Mouse (Mus musculus) thymus, adult 2 months (tissue): Measurements from ENCODE around the gene Sobp. TPM values are rescaled to one million over a fixed set of nuclear protein-coding genes. Genes with fewer than 3 reads are reported as not detected.

Source experiments
- DNase-seq: peaks from one replicate; pipeline ENCODE4 v3.0.0; 2021
- H3K27ac ChIP-seq: fragments of 200-500 bp; 2 replicates; pipeline ENCODE4 v1.5.1; 2012; ENCODE audit warnings: low read length, control low read depth; ENCODE audit not compliant: control insufficient read depth, insufficient read depth
- H3K27me3 ChIP-seq: fragments of 200-500 bp; 2 replicates; pipeline ENCODE4 v1.6.1; 2012; ENCODE audit warnings: mild to moderate bottlenecking, low read length, moderate library complexity, mixed read lengths; ENCODE audit not compliant: control insufficient read depth, insufficient read depth
- H3K36me3 ChIP-seq: fragments of 200-500 bp; 2 replicates; pipeline ENCODE4 v1.6.1; 2012; ENCODE audit warnings: mild to moderate bottlenecking, low read length, moderate library complexity; ENCODE audit not compliant: control insufficient read depth, insufficient read depth
- H3K4me1 ChIP-seq: fragments of 200-500 bp; replicated peaks from 2 replicates; pipeline ENCODE4 v1.6.1; 2012; ENCODE audit warnings: low read length; ENCODE audit not compliant: control insufficient read depth, insufficient read depth
- H3K4me3 ChIP-seq: fragments of 200-500 bp; 2 replicates; pipeline ENCODE4 v1.5.1; 2012; ENCODE audit warnings: mild to moderate bottlenecking, low read length, control low read depth, moderate library complexity; ENCODE audit not compliant: control insufficient read depth, insufficient read depth
- CTCF ChIP-seq: fragments of 200-500 bp; IDR thresholded peaks from 2 replicates; pipeline ENCODE4 v1.5.1; 2012; ENCODE audit warnings: mild to moderate bottlenecking, control low read depth, low read length, moderate library complexity, borderline replicate concordance; ENCODE audit not compliant: control insufficient read depth, poor library complexity, insufficient read depth; ENCODE audit errors: extremely low read depth
- POLR2A ChIP-seq: fragments of 200-500 bp; IDR thresholded peaks from 2 replicates; pipeline ENCODE4 v1.6.1; 2012; ENCODE audit warnings: mild to moderate bottlenecking, low read length, control low read depth, moderate library complexity; ENCODE audit not compliant: control insufficient read depth, poor library complexity, insufficient read depth; ENCODE audit errors: extremely low read depth
- WGBS: fragments of 180-500 bp; shearing (Covaris S2); methylation state at CpG from one replicate; pipeline ENCODE4 v1.1.7; 2018; 5-methylcytosine and 5-hydroxymethylcytosine counted together
- polyA plus RNA-seq: library from polyadenylated mRNA; depleted of rRNA; stranded (reverse); fragments of >200 nt; gene quantifications from 2 replicates; pipeline ENCODE4 v1.2.3, GENCODE M21; 2012

The Sobp gene
- polyA plus RNA-seq, 1 experiment, result 0.40 TPM

DNA sequence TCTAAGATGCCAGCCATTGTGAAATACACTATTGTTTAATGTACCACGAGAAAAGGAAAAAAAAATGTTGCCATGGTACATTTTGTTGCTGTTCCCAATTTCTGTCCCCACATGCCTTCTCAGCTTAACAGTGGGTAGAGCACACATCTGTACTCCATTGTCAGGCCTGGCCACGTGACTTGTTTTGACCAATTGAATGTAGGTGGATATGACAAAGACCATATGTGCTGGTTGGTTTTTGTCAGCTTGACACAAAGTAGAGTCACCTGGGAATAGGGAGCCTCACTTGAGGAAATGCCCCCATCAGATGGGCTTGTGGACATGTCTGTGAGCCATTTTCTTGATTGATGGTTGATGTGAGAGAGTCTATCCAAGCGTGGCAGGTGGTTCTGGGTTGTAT is 29.5 kb upstream of the Sobp start:
- H3K4me3 ChIP-seq, result no peak overlapping the region
- H3K27ac ChIP-seq, result no peak overlapping the region
- no peaks in the 10 kb centered on the region for H3K36me3 ChIP-seq
- no peak for DNase-seq
- no peaks in the 10 kb centered on the region for H3K27me3 ChIP-seq
- TF ChIP-seq CTCF (no peak), POLR2A (no peak)
- no peaks in the 10 kb centered on the region for H3K4me1 ChIP-seq
- 85% methylated on average over 3 of the region's 3 CpGs for WGBS

DNA sequence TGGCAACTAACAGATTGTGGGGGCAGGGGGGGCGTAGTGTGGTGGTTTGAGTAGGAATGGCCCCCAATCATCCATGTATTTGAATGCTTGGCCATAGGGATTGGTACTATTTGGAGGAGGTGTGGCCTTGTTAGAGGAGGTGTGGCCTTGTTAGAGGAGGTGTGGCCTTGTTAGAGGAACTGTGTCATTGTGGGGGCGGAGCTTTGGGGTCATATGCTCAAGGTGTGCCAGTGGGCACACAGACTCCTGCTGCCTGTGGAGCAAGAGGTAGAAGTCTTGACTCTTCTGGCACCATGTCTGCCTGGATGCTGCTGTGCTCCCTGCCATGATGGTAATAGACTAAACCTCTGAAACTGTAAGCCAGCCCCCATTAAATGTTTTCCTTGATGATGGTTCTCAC is 25.9 kb upstream of the Sobp start:
- Histone ChIP-seq H3K27ac (no peak overlapping the region), H3K27me3 (no peaks in the 10 kb centered on the region), H3K4me3 (no peak overlapping the region), H3K36me3 (no peaks in the 10 kb centered on the region), H3K4me1 (no peaks in the 10 kb centered on the region)
- 93% methylated on average over 2 of the region's 2 CpGs for WGBS
- TF ChIP-seq CTCF (no peak), POLR2A (no peak)
- no peak for DNase-seq

DNA sequence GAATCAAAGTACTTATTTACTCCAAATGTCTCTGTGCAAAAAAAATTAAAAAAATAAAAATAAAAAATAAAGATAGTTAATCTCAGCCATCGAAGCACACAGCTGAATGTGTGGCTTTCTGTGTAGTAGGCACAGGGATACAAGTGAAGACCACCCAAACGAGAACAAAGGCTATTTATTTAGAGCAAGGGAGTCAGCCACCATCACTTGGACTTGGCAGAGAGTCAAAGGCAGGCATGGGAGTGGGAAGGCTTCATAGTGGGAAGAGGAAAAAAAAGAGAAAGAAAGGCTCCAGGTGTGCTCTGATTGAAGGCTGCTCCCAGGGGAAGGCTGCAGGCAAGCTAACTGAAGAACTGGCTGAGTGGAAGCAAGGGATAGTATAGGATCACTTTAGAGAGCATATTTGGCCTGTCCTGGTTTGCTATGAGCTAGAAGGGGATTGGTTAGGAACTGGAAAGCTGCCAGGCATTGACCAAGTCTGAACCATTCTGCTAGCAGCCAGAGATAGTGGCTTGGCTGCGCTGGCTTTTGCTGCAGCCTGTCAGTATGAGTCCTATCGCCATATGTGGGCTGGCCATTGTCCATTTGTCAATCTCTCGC is 6.1 kb upstream of the Sobp start:
- Histone ChIP-seq H3K36me3 (no peaks in the 10 kb centered on the region), H3K4me3 (no peak overlapping the region), H3K27ac (no peak overlapping the region), H3K27me3 (peaks cover 6% of the 10 kb centered on the region; the same call in 1 of the 2 replicates), H3K4me1 (no peaks in the 10 kb centered on the region)
- 86% methylated on average over 5 of the region's 5 CpGs for WGBS
- TF ChIP-seq POLR2A (no peak), CTCF (no peak)
- DNase-seq, result no peak

DNA sequence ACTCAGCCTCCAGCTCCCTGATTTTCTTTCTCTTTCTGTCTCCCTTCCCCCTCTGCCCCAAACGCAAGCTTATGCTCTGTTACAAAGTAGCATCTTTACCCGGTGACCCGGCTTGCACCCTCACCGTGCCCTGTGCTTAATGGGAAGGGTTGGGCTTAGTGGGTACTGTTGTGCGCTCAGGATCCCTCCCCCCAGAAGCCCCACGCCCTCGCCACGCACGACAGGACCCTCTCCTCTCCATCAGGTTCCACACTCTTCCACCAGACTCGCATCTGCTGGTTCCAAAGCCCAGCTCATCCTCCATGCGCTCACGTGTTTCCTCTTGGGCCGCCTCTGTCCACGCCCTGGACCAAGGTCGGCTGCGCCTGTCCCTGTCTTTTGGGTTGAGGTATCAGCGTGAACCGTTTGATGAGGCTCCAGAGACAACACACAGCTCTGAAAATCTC is 849 bp upstream of the Sobp start:
- Histone ChIP-seq H3K36me3 (no peaks in the 10 kb centered on the region), H3K27ac (no peak overlapping the region), H3K4me1 (peaks cover 4% of the 10 kb centered on the region), H3K4me3 (peak overlapping the region; percentile 35; the same call in 1 of the 2 replicates), H3K27me3 (peaks cover 28% of the 10 kb centered on the region)
- TF ChIP-seq POLR2A, result no peak
- TF ChIP-seq CTCF, result no peak
- no peak for DNase-seq
- WGBS, result 4% methylated on average over 18 of the region's 18 CpGs

DNA sequence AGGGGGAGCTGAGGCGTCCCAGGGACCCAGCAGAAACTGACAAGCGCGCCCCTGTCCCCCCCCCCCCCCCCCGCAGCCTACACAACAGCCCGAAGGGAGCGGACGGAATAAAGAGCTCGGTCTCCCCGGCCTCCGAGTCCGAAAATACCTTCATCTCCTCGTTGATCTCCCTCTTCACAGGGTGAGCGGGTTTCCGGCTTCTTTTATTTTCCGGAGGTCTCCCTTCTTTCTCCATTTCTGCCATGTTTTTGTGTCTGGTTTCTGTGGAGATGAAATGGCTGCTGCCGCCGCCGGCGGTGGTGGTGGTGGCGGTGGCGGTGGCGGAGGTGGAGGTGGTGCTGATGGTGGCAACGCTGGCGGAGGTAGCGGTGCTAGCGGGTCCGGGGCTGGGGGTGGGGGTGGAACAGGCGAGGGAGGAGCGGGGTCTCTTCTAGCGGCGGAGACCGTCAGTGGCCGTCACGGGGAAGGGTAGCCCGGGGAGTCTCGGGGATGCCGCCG is 453 bp downstream of the Sobp start:
- WGBS, result 1% methylated on average over 38 of the region's 38 CpGs
- no peaks in the 10 kb centered on the region for H3K36me3 ChIP-seq
- TF ChIP-seq CTCF (no peak), POLR2A (no peak)
- H3K4me3 ChIP-seq, result peak overlapping the region; percentile 37
- H3K27me3 ChIP-seq, result peaks cover 28% of the 10 kb centered on the region
- no peak overlapping the region for H3K27ac ChIP-seq
- H3K4me1 ChIP-seq, result peaks cover 4% of the 10 kb centered on the region
- peak; percentile 14 for DNase-seq

DNA sequence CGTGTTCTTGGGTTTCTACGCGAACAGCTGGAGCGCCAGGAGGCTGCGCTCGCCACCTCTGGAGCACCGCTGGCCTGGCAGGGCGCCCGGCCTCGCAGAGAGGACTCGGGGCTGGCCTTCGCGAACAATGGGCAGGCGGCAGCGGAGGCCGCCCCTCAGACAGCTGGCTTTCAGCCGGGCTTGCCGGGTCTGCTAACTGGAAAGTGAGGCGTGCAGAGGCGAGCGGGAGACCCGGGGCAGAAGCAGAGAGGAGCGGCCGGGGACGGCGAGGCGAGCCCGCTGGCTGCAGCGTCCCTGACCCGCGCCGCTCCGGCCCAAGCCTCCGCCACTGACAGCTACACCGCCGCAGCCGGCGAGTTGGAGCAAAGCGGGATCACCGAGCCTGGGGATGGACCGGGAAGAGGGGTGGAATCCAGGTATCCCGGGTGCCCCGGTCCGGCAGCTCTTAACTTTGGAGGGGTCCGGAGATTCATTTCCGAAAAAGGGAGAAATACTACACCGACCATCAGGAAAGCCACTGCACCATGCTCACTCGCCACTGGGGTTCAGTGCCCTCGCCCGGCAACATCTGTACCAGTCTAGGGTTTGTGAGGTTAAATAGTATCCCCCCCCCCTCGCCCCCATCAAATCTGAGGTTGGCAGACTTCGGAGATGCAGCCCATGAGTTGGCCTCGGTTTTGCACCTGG is 1.0 kb downstream of the Sobp start:
- peak overlapping the region; percentile 2 for H3K4me3 ChIP-seq
- WGBS, result 2% methylated on average over 53 of the region's 53 CpGs
- H3K4me1 ChIP-seq, result peaks cover 4% of the 10 kb centered on the region
- peaks cover 28% of the 10 kb centered on the region for H3K27me3 ChIP-seq
- H3K36me3 ChIP-seq, result no peaks in the 10 kb centered on the region
- TF ChIP-seq POLR2A (no peak), CTCF (no peak)
- H3K27ac ChIP-seq, result no peak overlapping the region
- DNase-seq, result no peak

- Histone ChIP-seq H3K27ac (no peak overlapping the region), H3K36me3 (no peaks in the 10 kb centered on the region), H3K4me1 (peaks cover 4% of the 10 kb centered on the region), H3K27me3 (peaks cover 28% of the 10 kb centered on the region), H3K4me3 (no peak overlapping the region)
- 17% methylated on average over 8 of the region's 8 CpGs for WGBS
- TF ChIP-seq POLR2A (no peak), CTCF (no peak)
- DNase-seq, result no peak
These were observed 1.8 kb downstream of the Sobp start for GRCm38 (mm10) chr10:43172554-43172953.
